Mouse (Mus musculus): Measurements from ENCODE around the gene Mxd4.

- TF ChIP-seq CTCF (IDR thresholded peaks at IDR 0.05; ENCODE audit: borderline replicate concordance, extremely low read depth, insufficient read depth, insufficient read length) (no peak), POLR2A (IDR thresholded peaks at IDR 0.05; ENCODE audit: borderline replicate concordance, extremely low read depth, insufficient read depth, insufficient read length, poor library complexity, severe bottlenecking) (no peak)
Observed at GRCm38 (mm10) chr5:34235056-34235455, 47.5 kb upstream of the Mxd4 start.

Data from brain, embryonic 14.5 days (tissue).